Mouse (Mus musculus) colon, adult 2 months (tissue): ENCODE data around the gene Pdgfra. TPM values are rescaled to one million over a fixed set of nuclear protein-coding genes. Genes with fewer than 3 reads are reported as not detected.

Experiments used
- polyA plus RNA-seq: library from polyadenylated mRNA; depleted of rRNA; stranded (reverse); fragments of >200 nt; gene quantifications from 2 replicates; pipeline ENCODE4 v1.2.3, GENCODE M21; 2012; rRNA removed

Pdgfra gene
- 15.7 and 16.0 TPM in 2 replicates for polyA plus RNA-seq

GRCm38 (mm10) chr5:75152021-75152425 lies at the start of gene Pdgfra:
Gene Pdgfra, plus strand, starts transcription at chr5:75152292.

Other genes starting within 250 kb of the Pdgfra start
- 2.5 and 3.3 TPM in 2 replicates for gene Chic2, start 107.5 kb upstream of the Pdgfra start, polyA plus RNA-seq
- not detected in 2 replicates for gene Gsx2, start 76.7 kb upstream of the Pdgfra start, polyA plus RNA-seq